Mouse (Mus musculus) heart, postnatal 0 days (tissue): Measurements from ENCODE around the gene Pla1a.

Source experiments
- CTCF ChIP-seq: IDR thresholded peaks from 2 replicates; pipeline ENCODE4 v1.5.1; 2016; ENCODE audit warnings: antibody characterized with exemption, control low read depth, low read depth
- EP300 ChIP-seq: IDR thresholded peaks from 2 replicates; pipeline ENCODE4 v1.6.1; 2016; ENCODE audit warnings: antibody characterized with exemption, low read depth

DNA sequence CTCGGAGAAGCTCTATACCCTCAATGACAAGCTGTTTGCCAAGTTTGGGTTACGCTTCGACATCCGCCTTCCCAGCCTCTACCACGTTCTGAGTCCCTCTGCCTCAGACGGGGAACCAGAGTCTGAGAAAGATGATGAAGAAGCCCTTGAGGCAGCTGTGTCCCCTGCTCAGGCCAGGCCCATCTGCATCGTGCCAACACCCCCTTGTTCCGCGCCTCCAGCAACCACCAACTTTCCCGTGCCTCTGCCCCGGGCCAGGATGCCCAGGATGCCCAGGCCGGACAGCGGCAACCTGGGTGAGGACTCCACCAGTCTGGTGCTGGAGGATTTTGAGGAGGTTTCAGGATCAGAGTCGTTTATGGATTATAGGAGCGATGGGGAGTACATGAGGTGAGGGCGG is 59.0 kb downstream of the Pla1a start:
- TF ChIP-seq CTCF (no peak), EP300 (no peak)
